Mouse (Mus musculus) lung, adult 2 months (tissue): ENCODE data around the gene Sox15. TPM values are rescaled to one million over a fixed set of nuclear protein-coding genes. Genes with fewer than 3 reads are reported as not detected.
A peak's percentile ranks its signal among the peaks of the same experiment; 100 is the strongest.

Experiments
- DNase-seq: peaks from one replicate; pipeline ENCODE4 v3.0.0; 2022
- H3K4me1 ChIP-seq: fragments of 200-500 bp; 2 replicates; pipeline ENCODE4 v1.6.1; 2011; ENCODE audit warnings: low read length; ENCODE audit not compliant: control insufficient read depth, insufficient read depth
- H3K4me3 ChIP-seq: fragments of 200-500 bp; replicated peaks from 2 replicates; pipeline ENCODE3; 2011; ENCODE audit warnings: low read depth, mild to moderate bottlenecking, control low read depth, low read length; ENCODE audit errors: extremely low read depth
- CTCF ChIP-seq: fragments of 200-500 bp; IDR thresholded peaks from 2 replicates; pipeline ENCODE4 v1.5.1; 2011; ENCODE audit warnings: mild to moderate bottlenecking, low read length, control low read depth; ENCODE audit not compliant: insufficient read depth
- POLR2A ChIP-seq: fragments of 200-500 bp; IDR thresholded peaks from 2 replicates; pipeline ENCODE4 v1.6.1; 2011; ENCODE audit warnings: low read depth, mild to moderate bottlenecking, control low read depth, low read length, borderline replicate concordance; ENCODE audit errors: extremely low read depth
- WGBS: fragments of 180-500 bp; shearing (Covaris S2); methylation state at CpG from one replicate; pipeline ENCODE4 v1.1.7; 2018; 5-methylcytosine and 5-hydroxymethylcytosine counted together
- polyA plus RNA-seq: library from polyadenylated mRNA; depleted of rRNA; stranded (reverse); fragments of >200 nt; gene quantifications from 2 replicates; pipeline ENCODE4 v1.2.3, GENCODE M21; 2012

Gene Sox15
- polyA plus RNA-seq, 1 experiment = 5.5 TPM

- TF ChIP-seq CTCF (no peak), POLR2A (no peak)
- no peak for DNase-seq
- H3K4me3 ChIP-seq = peak overlapping the region; percentile 96
- H3K4me1 ChIP-seq = peaks cover 4% of the 10 kb centered on the region
- 54% methylated on average over 3 of the region's 3 CpGs for WGBS
These were observed 6.2 kb downstream of the Sox15 start for GRCm38 (mm10) chr11:69661221-69661881.

- peak; percentile 92 for DNase-seq
- Histone ChIP-seq H3K4me3 (peak within 1 kb of the TSS; percentile 96), H3K4me1 (peaks cover 4% of the 10 kb centered on the region)
- under 1% methylated on average over 48 of the region's 48 CpGs for WGBS
- TF ChIP-seq CTCF (0 out of 2 replicates have a peak, but pooled peaks have one; percentile 23), POLR2A (peak; percentile 92)
These were observed 7.3 kb downstream of the Sox15 start, which contains the start of gene Mpdu1 for GRCm38 (mm10) chr11:69662213-69662966. Gene Mpdu1, minus strand, starts transcription at chr11:69662642.

DNA sequence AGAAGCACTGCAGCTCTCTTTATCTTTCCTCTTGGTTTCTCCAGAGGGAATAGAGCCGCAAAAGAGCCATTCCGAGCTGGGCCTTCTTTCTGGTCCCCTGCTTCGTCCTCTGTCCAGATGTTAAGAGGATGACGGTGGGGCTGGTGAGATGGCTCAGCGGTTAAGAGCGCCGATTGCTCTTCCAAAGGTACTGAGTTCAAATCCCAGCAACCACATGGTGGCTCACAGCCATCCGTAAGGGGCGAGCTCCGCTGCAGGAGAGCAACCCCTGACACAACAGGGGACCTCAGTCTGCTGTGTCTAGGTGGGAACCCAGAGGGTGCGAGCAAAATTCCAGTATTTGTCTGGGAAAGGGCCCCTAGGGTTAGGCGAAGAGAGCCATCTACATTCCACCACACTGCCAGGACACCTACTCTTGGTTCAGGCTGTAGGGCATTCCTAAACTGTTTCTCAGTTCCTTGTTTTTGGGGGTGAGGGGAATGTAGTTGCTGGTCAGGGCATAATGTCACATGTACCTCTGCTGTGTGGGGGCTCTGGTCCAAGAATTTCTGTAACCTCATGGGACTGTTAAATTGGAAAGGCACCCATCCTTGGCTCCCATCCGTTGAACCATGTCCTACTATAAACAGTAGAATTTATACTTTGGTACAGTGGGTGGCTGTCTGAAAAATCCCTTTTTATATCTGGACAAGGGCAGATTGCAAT, 8.0 kb downstream of the Sox15 start:
- Histone ChIP-seq H3K4me1 (peaks cover 4% of the 10 kb centered on the region), H3K4me3 (peak overlapping the region; percentile 96)
- DNase-seq = no peak
- 62% methylated on average over 13 of the region's 13 CpGs for WGBS
- TF ChIP-seq CTCF (no peak), POLR2A (no peak)

- WGBS = 69% methylated on average over 6 of the region's 6 CpGs
- Histone ChIP-seq H3K4me3 (no peak overlapping the region), H3K4me1 (peaks cover 4% of the 10 kb centered on the region)
- no peak for TF ChIP-seq POLR2A
- no peak for DNase-seq
These were observed 8.7 kb downstream of the Sox15 start for GRCm38 (mm10) chr11:69663795-69664194.

- WGBS = 87% methylated on average over 7 of the region's 7 CpGs
- no peak overlapping the region for H3K4me3 ChIP-seq
- H3K4me1 ChIP-seq = peaks cover 7% of the 10 kb centered on the region
- TF ChIP-seq CTCF (no peak), POLR2A (no peak)
- no peak for DNase-seq
These were observed 9.7 kb downstream of the Sox15 start for GRCm38 (mm10) chr11:69664841-69665240.

DNA sequence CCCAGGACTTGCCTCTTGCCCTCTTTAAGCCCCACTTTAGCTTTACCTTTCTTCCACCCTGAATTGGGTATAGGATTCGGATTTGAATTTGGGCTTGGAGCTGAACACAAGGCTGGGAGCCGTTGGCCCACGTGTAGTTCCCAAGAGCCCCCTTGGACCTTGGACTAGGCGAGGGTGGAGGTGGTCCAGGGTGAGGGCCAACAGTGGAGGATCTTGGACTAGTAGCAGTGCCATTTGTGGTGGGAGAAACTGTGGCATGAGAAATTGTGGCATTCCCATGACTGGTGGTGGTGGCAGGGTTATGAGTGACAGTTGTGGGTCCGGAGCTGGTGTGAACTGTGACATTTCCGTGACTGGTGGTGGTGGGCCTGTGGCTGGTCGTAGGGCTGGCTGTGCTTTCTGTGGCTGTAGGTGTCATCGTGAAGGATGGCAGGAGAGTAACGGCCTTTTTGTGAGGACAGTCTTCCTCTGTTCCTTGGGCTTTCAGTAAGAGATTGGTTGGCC, 10.4 kb downstream of the Sox15 start:
- TF ChIP-seq POLR2A (no peak), CTCF (no peak)
- Histone ChIP-seq H3K4me3 (peak overlapping the region; percentile 4), H3K4me1 (peaks cover 9% of the 10 kb centered on the region)
- DNase-seq = no peak
- 64% methylated on average over 9 of the region's 9 CpGs for WGBS

- H3K4me3 ChIP-seq = peak within 1 kb of the TSS; percentile 4
- TF ChIP-seq CTCF (no peak), POLR2A (no peak)
- 37% methylated on average over 7 of the region's 7 CpGs for WGBS
- no peak for DNase-seq
- peaks cover 13% of the 10 kb centered on the region for H3K4me1 ChIP-seq
These were observed 11.0 kb downstream of the Sox15 start, which contains the start of gene Cd68 for GRCm38 (mm10) chr11:69665961-69666664. Gene Cd68, minus strand, starts transcription at chr11:69666153.

DNA sequence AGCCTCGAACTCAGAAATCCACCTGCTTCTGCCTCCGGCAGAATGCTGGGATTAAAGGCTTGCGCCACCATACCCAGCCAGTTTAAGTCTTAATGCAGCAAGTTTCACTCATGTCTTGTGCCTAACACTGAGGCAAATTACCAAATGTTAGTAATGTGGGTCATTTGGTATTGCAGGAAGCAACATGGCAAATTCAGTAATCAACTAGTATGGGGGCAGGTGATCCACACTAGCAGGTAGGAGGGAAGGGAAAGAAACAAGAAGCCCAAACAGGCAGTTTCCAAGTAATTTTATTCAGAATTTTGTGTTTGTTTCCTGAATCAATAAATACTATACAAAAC, 11.5 kb downstream of the Sox15 start:
- 85% methylated on average over 3 of the region's 3 CpGs for WGBS
- TF ChIP-seq CTCF (no peak), POLR2A (no peak)

DNA sequence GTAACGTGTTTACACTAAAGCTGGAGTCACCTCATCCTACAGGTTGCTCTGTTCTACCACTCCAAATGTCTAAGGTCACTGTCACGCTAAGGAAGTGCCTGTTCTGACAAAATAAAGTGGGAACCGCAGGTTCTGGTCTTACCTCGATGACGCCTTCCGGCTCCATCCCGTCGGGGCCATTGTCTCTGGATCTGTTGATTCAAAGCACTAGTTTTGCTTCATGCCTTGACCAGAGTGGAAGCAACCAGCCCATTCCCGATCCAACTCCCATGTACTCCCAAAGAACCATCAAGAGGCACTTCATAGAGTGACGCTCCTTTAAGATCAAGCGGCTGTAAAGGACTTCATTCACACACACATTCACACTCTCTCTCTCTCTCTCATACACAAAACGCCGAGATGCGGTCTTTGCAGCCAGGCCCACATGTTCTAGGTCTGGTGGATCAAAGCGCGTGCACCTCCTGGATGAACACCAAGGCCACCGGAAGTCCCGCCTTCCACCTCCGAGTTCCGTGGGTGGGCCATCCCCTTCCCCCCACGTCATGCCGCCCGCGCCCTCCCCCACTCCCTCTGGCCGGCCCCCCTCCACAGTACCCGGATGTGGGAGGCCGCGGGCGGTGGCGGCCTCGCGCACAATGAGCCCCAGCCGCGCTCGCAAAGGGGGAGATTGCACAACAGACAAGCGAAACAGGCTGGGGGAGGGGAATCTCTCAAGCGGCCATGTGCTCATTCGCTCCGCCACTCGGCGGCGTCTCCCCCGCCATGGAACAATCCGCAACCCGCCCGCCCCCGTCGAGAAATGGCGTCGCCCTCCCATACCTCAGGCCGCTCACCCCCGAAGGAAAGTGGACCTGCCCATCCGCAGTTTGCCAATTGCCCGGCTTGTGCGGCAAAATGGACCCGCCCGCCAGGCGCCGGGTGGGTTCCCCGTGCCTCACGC, 15.9 kb downstream of the Sox15 start:
- H3K4me3 ChIP-seq = peak overlapping the region; percentile 94
- H3K4me1 ChIP-seq = peaks cover 8% of the 10 kb centered on the region; the same call in 1 of the 2 replicates
- 1% methylated on average over 60 of the region's 61 CpGs for WGBS
- TF ChIP-seq CTCF (no peak), POLR2A (peak; percentile 48)
- peak; percentile 91 for DNase-seq

More for the DNA sequence above, 11.5 kb downstream of the Sox15 start:
- peaks cover 13% of the 10 kb centered on the region for H3K4me1 ChIP-seq
- H3K4me3 ChIP-seq = no peak overlapping the region
- no peak for DNase-seq
